Comparison of ENCODE assay signal across 37 mouse cellular contexts in the genomic region with DNA sequence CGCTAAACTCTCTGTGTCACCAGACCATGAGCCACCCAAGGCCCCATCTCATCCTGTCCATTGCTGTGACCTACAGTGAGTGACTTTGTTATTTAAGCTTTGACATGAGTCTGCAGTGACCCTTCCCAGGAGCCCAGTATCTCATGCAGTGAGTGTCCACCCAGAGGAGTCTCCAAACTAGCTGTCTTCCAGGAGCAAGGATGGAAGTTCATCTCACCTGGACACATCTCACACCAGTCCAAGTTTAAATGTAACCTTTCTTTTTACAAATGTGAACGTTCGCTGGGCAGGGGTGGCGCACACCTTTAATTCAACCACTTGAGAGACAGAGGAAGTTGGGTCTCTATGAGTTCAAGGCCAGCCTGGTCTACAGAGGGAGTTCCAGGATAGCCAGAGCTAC. TPM values are rescaled to one million over a fixed set of nuclear protein-coding genes. Genes with fewer than 3 reads are reported as not detected.
"Had no signal": no experiment of that assay in that cellular context is flagged by ENCODE, and none has a peak within 500 bp of the region (broad histone marks: within the 10 kb centered on the region; RNA-seq: fewer than 3 reads in every experiment).

No protein-coding gene starts in this region.

- H3K9ac ChIP-seq: embryonic facial prominence, embryonic 12.5 days; embryonic facial prominence, embryonic 13.5 days; embryonic facial prominence, embryonic 15.5 days; forebrain, embryonic 12.5 days; forebrain, embryonic 13.5 days; forebrain, embryonic 15.5 days; forebrain, postnatal 0 days had no signal

- H3K27ac ChIP-seq: embryonic facial prominence, embryonic 12.5 days; embryonic facial prominence, embryonic 13.5 days; embryonic facial prominence, embryonic 15.5 days; forebrain, embryonic 13.5 days; forebrain, embryonic 15.5 days had no signal

- DNase-seq: cerebellum, adult 18-20 months; cerebellum, adult 2 months; cerebellum, adult 8-10 months; cerebellum, adult 9-10 months; cerebellum, adult 9-11 months; cerebellum, postnatal 10 days; cerebellum, postnatal 14 days; cerebellum, postnatal 25 days; cerebellum, postnatal 36 days; embryo, embryonic 11 days; forebrain, postnatal 0 days had no signal

- H3K4me2 ChIP-seq: embryonic facial prominence, embryonic 12.5 days; embryonic facial prominence, embryonic 13.5 days; embryonic facial prominence, embryonic 15.5 days; forebrain, embryonic 12.5 days; forebrain, embryonic 13.5 days; forebrain, embryonic 15.5 days had no signal

- ATAC-seq: forebrain, embryonic 13.5 days; forebrain, embryonic 14.5 days; forebrain, embryonic 15.5 days; forebrain, embryonic 16.5 days; forebrain, postnatal 0 days had no signal

- H3K9me3 ChIP-seq: embryonic facial prominence, embryonic 10.5 days; embryonic facial prominence, embryonic 13.5 days; embryonic facial prominence, embryonic 15.5 days; forebrain, embryonic 12.5 days; forebrain, embryonic 15.5 days had no signal

- H3K36me3 ChIP-seq: embryonic facial prominence, embryonic 10.5 days; embryonic facial prominence, embryonic 12.5 days; embryonic facial prominence, embryonic 13.5 days; embryonic facial prominence, embryonic 15.5 days; forebrain, embryonic 10.5 days; forebrain, embryonic 12.5 days; forebrain, embryonic 15.5 days had no signal

- H3K27me3 ChIP-seq: embryonic facial prominence, embryonic 12.5 days; embryonic facial prominence, embryonic 13.5 days; embryonic facial prominence, embryonic 15.5 days; forebrain, embryonic 13.5 days; forebrain, embryonic 15.5 days had no signal

- H3K4me3 ChIP-seq: embryonic facial prominence, embryonic 10.5 days; embryonic facial prominence, embryonic 12.5 days; embryonic facial prominence, embryonic 13.5 days; embryonic facial prominence, embryonic 15.5 days; erythroblast, embryonic 14.5 days; forebrain, embryonic 10.5 days; forebrain, embryonic 12.5 days; forebrain, embryonic 13.5 days; forebrain, embryonic 15.5 days had no signal

RNA-seq across cellular contexts. Expression of a gene that starts 44.4 kb away (rescaled TPM):
- total RNA-seq: common myeloid progenitor, adult 5-6 weeks; forebrain, postnatal 0 days; gastrocnemius, adult 18-20 months; gastrocnemius, adult 8-10 months; gastrocnemius, postnatal 10 days; gastrocnemius, postnatal 25 days; gastrocnemius, postnatal 36 days; gastrocnemius, postnatal 4 days; granulocyte monocyte progenitor cell, adult 5-6 weeks; heart, adult 18-20 months; heart, adult 8-10 months had no signal
- polyA plus RNA-seq: cerebellum, adult 2 months; cortical plate, adult 2 months; embryonic facial prominence, embryonic 10.5 days; embryonic facial prominence, embryonic 11.5 days; embryonic facial prominence, embryonic 12.5 days; embryonic facial prominence, embryonic 13.5 days; embryonic facial prominence, embryonic 14.5 days; embryonic facial prominence, embryonic 15.5 days; erythroblast, embryonic 14.5 days; forebrain, embryonic 10.5 days; forebrain, embryonic 11.5 days; forebrain, embryonic 12.5 days; forebrain, embryonic 13.5 days; forebrain, embryonic 14.5 days; forebrain, embryonic 15.5 days; forebrain, embryonic 16.5 days; forebrain, postnatal 0 days; frontal cortex, adult 2 months had no signal
